Mouse (Mus musculus) c-Kit-positive CD71-positive TER-119-negative erythroid progenitor cells, embryonic 14.5 days (primary cell): ENCODE results near the gene Tpra1.

Source experiments
- DNase-seq: peaks from one replicate; pipeline ENCODE4 v3.0.0-alpha.2; 2013; ENCODE audit warnings: low read depth

Gene Tpra1

GRCm38 (mm10) chr6:88890832-88891231 lies 11.2 kb upstream of the Tpra1 start:
- no peak for DNase-seq

- peak; percentile 56 for DNase-seq
Measured at GRCm38 (mm10) chr6:88893559-88893958, 8.5 kb upstream of the Tpra1 start.

- DNase-seq = no peak
Measured at GRCm38 (mm10) chr6:88895943-88896342, 6.1 kb upstream of the Tpra1 start.

- no peak for DNase-seq
Measured at GRCm38 (mm10) chr6:88897246-88897645, 4.8 kb upstream of the Tpra1 start.

- DNase-seq = peak; percentile 97
Measured at GRCm38 (mm10) chr6:88898534-88899048, 3.5 kb upstream of the Tpra1 start, which contains the start of gene Mcm2. TSS of gene Mcm2 (minus strand) at chr6:88898780.

- DNase-seq = no peak
Measured at GRCm38 (mm10) chr6:88899086-88899485, 3.0 kb upstream of the Tpra1 start.

GRCm38 (mm10) chr6:88899628-88900027 lies 2.4 kb upstream of the Tpra1 start:
- no peak for DNase-seq

GRCm38 (mm10) chr6:88901471-88901870 lies 580 bp upstream of the Tpra1 start:
- no peak for DNase-seq

GRCm38 (mm10) chr6:88903708-88904107 lies 1.7 kb downstream of the Tpra1 start:
- DNase-seq = no peak

GRCm38 (mm10) chr6:88904456-88904974 lies 2.5 kb downstream of the Tpra1 start:
- no peak for DNase-seq

- DNase-seq = no peak
Measured at GRCm38 (mm10) chr6:88905042-88905441, 3.0 kb downstream of the Tpra1 start.

GRCm38 (mm10) chr6:88906369-88907108 lies 4.5 kb downstream of the Tpra1 start:
- DNase-seq = peak; percentile 74

- no peak for DNase-seq
Measured at GRCm38 (mm10) chr6:88909151-88909550, 7.1 kb downstream of the Tpra1 start.

- no peak for DNase-seq
Measured at GRCm38 (mm10) chr6:88913022-88913421, 11.0 kb downstream of the Tpra1 start.

- no peak for DNase-seq
Measured at GRCm38 (mm10) chr6:88913440-88913839, 11.4 kb downstream of the Tpra1 start.

GRCm38 (mm10) chr6:88914799-88915198 lies 12.7 kb downstream of the Tpra1 start:
- no peak for DNase-seq

GRCm38 (mm10) chr6:88915510-88915909 lies 13.5 kb downstream of the Tpra1 start:
- DNase-seq = peak; percentile 94

GRCm38 (mm10) chr6:88916153-88916552 lies 14.1 kb downstream of the Tpra1 start:
- DNase-seq = peak; percentile 68

GRCm38 (mm10) chr6:88918802-88919201 lies 16.8 kb downstream of the Tpra1 start:
- no peak for DNase-seq

GRCm38 (mm10) chr6:88924502-88925275 lies 22.6 kb downstream of the Tpra1 start:
- DNase-seq = no peak

GRCm38 (mm10) chr6:88925640-88926205 lies 23.7 kb downstream of the Tpra1 start:
- no peak for DNase-seq

GRCm38 (mm10) chr6:88926870-88927269 lies 24.8 kb downstream of the Tpra1 start:
- DNase-seq = no peak
